Mouse (Mus musculus): ENCODE data around the gene Srprb. TPM values are rescaled to one million over a fixed set of nuclear protein-coding genes. Genes with fewer than 3 reads are reported as not detected.

Gene Srprb
- polyA plus RNA-seq, 1 experiment: 1.1 TPM

DNA sequence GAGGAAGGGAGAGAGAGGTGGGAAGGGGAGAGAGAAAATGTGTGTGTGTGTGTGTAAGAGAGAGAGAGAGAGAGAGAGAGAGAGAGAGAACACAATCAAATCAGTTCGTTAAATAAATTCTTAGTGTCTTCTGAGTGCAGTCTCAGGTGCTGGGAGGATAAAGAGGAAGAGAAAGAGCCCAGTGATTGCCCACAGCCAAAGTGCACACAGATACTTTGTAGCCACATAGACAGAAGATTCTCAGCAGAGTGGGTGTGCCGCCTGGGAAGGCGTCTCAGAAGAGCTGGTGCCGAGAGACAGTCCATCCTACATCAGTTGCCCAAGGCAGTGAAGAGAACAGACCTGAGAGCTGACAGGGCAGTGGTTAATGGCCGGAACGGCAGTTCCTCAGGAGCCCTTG is 12.3 kb upstream of the Srprb start:
- Histone ChIP-seq H3K9me3 (ENCODE audit: control insufficient read depth, low read length) (no peaks in the 10 kb centered on the region), H3K4me1 (ENCODE audit: control insufficient read depth) (no peaks in the 10 kb centered on the region), H3K36me3 (ENCODE audit: control insufficient read depth) (peaks cover 6% of the 10 kb centered on the region; the same call in 1 of the 2 replicates), H3K4me3 (replicated peaks) (no peak overlapping the region), H3K27me3 (ENCODE audit: control insufficient read depth) (peaks cover 2% of the 10 kb centered on the region)
- TF ChIP-seq TAL1 (IDR thresholded peaks at IDR 0.05; ENCODE audit: low read length): no peak
- TF ChIP-seq GATA1 (IDR thresholded peaks at IDR 0.05; ENCODE audit: low read length): no peak

DNA sequence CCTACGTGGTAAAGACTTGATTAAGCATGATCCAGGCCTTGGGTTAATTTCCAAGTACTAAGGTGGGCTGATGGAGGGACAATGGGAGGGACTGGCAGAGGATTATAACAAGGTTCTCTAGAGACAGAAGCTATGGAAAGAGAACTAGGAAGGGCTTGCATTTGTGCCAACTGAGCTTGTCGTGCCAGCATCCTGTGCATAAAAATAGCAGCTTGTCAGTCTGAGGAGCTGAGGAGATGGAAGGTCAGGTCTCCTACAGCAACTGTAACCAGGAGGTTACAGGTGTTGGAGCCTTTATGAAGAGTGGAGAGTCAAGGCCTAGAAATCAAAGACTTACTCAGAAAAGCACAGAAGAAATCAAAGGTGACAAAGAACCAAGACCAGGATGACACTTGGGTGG is 11.7 kb upstream of the Srprb start:
- Histone ChIP-seq H3K4me3 (replicated peaks) (no peak overlapping the region), H3K9me3 (ENCODE audit: control insufficient read depth, low read length) (no peaks in the 10 kb centered on the region), H3K36me3 (ENCODE audit: control insufficient read depth) (peaks cover 6% of the 10 kb centered on the region; the same call in 1 of the 2 replicates), H3K27me3 (ENCODE audit: control insufficient read depth) (peaks cover 2% of the 10 kb centered on the region), H3K4me1 (ENCODE audit: control insufficient read depth) (no peaks in the 10 kb centered on the region)
- TF ChIP-seq GATA1 (IDR thresholded peaks at IDR 0.05; ENCODE audit: low read length) (no peak), TAL1 (IDR thresholded peaks at IDR 0.05; ENCODE audit: low read length) (no peak)

DNA sequence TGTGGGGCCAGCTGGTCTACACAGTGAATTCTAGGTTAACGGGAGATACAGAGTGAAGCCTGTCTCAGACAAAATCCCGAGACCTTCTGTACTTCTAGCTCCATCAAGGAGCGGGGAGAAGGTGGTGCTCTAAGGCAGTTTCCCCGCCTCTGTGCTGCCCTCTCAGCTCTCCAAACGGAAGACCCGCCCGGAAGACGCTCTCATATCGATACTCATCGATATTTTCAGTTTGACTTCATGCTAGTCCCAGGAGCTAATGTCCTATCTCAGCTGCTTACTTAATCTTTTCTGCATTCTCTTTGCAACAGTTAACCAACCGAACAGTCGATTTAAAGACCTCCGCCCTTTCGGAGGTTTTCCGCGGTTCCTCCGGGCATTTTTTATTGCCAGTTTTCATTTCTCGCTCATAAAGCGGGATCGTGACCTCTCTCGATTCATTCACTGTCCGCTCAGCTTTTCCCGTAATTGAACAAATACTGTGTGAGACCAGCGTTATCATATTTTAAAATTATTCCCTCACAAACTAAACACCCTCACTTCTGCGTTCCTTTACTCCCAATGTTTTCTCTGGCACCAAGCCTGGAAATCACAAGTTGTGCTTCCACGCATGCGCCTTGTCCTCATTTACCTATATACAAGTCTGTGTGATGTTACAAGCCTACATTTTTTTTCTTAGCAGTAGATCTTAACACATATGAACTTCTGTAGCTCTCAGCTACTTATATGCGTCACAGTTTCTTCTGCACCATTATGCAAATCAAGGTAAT is 10.9 kb upstream of the Srprb start:
- no peak for TF ChIP-seq GATA1 (IDR thresholded peaks at IDR 0.05; ENCODE audit: low read length)
- TF ChIP-seq TAL1 (IDR thresholded peaks at IDR 0.05; ENCODE audit: low read length): no peak
- H3K36me3 ChIP-seq (ENCODE audit: control insufficient read depth): peaks cover 6% of the 10 kb centered on the region; the same call in 1 of the 2 replicates
- peak overlapping the region; percentile 19 for H3K4me3 ChIP-seq (replicated peaks)
- peaks cover 2% of the 10 kb centered on the region for H3K27me3 ChIP-seq (ENCODE audit: control insufficient read depth)
- H3K9me3 ChIP-seq (ENCODE audit: control insufficient read depth, low read length): no peaks in the 10 kb centered on the region
- peaks cover 3% of the 10 kb centered on the region for H3K4me1 ChIP-seq (ENCODE audit: control insufficient read depth)

DNA sequence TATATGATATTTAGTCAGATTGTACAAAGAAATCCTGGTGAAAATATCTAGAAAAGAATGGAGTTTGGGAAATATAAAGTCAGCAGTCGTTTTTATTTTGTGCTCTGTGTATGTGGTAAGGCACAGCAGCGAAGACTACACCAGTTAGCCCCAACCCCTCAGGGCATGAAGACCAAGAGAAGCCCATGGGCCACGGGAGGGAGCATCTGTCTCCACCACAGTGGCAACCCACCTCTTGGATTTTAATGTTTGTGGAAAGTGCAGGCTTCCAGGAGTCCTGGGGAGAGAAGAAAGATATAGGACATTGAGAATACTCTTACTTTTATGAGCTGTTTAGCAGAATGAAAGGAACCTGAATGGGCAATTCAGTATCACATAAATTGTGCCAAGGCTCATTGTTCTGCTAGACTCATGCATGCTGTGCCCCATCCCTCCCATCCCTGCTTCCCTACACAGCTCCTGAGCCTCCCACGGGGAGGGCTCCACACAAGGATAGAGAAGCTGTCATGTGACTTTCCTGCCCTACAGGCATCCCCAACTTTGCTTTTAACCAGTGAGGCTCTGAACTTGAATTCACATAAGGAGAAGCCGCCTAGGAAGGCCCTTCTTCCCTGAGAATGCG is 7.0 kb upstream of the Srprb start:
- H3K4me1 ChIP-seq (ENCODE audit: control insufficient read depth): peaks cover 22% of the 10 kb centered on the region
- peaks cover 4% of the 10 kb centered on the region for H3K9me3 ChIP-seq (ENCODE audit: control insufficient read depth, low read length)
- H3K27me3 ChIP-seq (ENCODE audit: control insufficient read depth): peaks cover 2% of the 10 kb centered on the region
- TF ChIP-seq TAL1 (IDR thresholded peaks at IDR 0.05; ENCODE audit: low read length) (no peak), GATA1 (IDR thresholded peaks at IDR 0.05; ENCODE audit: low read length) (no peak)
- H3K4me3 ChIP-seq (replicated peaks): no peak overlapping the region
- H3K36me3 ChIP-seq (ENCODE audit: control insufficient read depth): no peaks in the 10 kb centered on the region; the same call in 1 of the 2 replicates

DNA sequence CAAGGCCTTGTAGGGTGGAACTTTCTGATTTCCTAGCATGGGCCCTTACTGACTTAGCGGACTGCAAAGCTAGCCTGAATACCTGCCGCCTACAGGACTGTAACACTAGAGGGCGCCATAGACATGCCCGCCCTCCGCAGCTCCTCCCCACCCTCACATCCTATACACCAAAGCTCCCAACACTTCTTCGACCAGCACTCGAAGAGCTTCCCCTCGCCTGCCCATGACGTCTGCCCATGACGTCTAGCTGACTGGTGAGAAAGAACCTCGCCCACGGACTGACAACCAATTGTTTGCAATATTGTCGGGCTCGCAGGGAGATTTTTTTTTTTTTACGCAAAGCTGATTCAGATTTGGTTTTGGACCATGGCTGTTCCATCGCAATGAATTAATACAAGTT is 5.9 kb upstream of the Srprb start:
- no peak for TF ChIP-seq GATA1 (IDR thresholded peaks at IDR 0.05; ENCODE audit: low read length)
- TF ChIP-seq TAL1 (IDR thresholded peaks at IDR 0.05; ENCODE audit: low read length): no peak
- no peak overlapping the region for H3K4me3 ChIP-seq (replicated peaks)
- H3K36me3 ChIP-seq (ENCODE audit: control insufficient read depth): no peaks in the 10 kb centered on the region; the same call in 1 of the 2 replicates
- peaks cover 22% of the 10 kb centered on the region for H3K4me1 ChIP-seq (ENCODE audit: control insufficient read depth)
- H3K27me3 ChIP-seq (ENCODE audit: control insufficient read depth): peaks cover 2% of the 10 kb centered on the region
- peaks cover 4% of the 10 kb centered on the region for H3K9me3 ChIP-seq (ENCODE audit: control insufficient read depth, low read length)

DNA sequence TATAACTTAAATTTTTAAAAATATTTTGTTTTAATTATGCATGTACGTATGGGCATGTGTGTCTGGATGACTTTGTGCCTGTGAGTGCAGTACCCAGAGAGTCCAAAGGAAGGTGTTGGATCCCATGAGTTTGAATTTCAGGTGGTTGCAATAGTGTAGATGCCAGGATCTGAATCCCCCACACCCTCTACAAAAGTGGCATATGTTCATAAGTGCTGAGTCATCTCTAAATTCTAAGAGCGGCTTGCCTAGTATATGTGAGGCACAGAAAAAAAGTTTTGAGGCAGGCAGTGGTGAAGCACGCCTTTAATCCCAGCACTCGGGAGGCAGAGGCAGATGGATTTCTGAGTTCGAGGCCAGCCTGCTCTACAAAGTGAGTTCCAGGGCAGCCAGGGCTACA is 3.8 kb upstream of the Srprb start:
- Histone ChIP-seq H3K4me1 (ENCODE audit: control insufficient read depth) (peaks cover 33% of the 10 kb centered on the region), H3K36me3 (ENCODE audit: control insufficient read depth) (no peaks in the 10 kb centered on the region; the same call in 1 of the 2 replicates), H3K27me3 (ENCODE audit: control insufficient read depth) (no peaks in the 10 kb centered on the region), H3K4me3 (replicated peaks) (no peak overlapping the region), H3K9me3 (ENCODE audit: control insufficient read depth, low read length) (peaks cover 4% of the 10 kb centered on the region)
- no peak for TF ChIP-seq TAL1 (IDR thresholded peaks at IDR 0.05; ENCODE audit: low read length)
- TF ChIP-seq GATA1 (IDR thresholded peaks at IDR 0.05; ENCODE audit: low read length): no peak

DNA sequence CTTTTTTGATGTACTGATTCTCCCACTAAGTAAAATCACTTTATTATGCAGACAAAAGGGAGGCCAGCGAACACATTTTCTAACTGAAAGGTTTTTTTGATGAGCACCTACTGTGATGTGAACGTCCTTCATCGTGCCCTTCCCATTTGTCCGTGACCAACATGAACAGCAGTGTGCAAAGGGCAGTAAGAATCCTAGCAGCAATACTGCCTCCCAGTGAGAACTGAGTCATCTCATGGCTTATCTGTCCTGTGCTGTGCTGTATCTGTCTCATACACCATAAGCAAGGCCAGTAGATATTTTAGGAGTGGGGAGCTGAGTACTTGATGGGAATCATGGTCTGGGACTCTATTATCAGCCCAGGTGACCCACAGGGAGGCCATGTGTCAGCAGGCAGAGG is 13.5 kb downstream of the Srprb start:
- Histone ChIP-seq H3K27me3 (ENCODE audit: control insufficient read depth) (no peaks in the 10 kb centered on the region), H3K36me3 (ENCODE audit: control insufficient read depth) (peaks cover 55% of the 10 kb centered on the region), H3K4me1 (ENCODE audit: control insufficient read depth) (no peaks in the 10 kb centered on the region), H3K9me3 (ENCODE audit: control insufficient read depth, low read length) (no peaks in the 10 kb centered on the region), H3K4me3 (replicated peaks) (no peak overlapping the region)
- TF ChIP-seq GATA1 (IDR thresholded peaks at IDR 0.05; ENCODE audit: low read length) (no peak), TAL1 (IDR thresholded peaks at IDR 0.05; ENCODE audit: low read length) (no peak)

DNA sequence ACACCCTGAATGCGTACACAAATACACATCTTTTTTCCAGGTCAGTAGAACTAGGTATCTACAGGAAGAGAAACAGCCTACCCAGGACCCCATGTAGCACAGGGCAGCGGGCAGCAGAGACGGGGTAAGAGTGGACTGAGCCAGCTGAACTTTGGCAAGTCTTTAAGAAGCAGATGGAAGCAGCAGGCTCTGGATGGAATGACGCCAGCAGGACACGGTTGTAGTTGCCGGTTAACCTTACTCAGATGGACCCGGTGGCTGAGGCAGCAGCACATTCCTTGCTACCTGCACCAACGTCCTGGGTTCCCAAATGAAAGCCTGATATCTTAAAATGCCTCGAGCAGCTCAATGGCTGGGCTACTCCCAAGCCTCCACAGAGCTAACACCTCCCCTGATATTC is 15.2 kb downstream of the Srprb start:
- Histone ChIP-seq H3K27me3 (ENCODE audit: control insufficient read depth) (no peaks in the 10 kb centered on the region), H3K4me1 (ENCODE audit: control insufficient read depth) (no peaks in the 10 kb centered on the region; the same call in 1 of the 2 replicates), H3K4me3 (replicated peaks) (no peak overlapping the region), H3K9me3 (ENCODE audit: control insufficient read depth, low read length) (no peaks in the 10 kb centered on the region), H3K36me3 (ENCODE audit: control insufficient read depth) (peaks cover 41% of the 10 kb centered on the region)
- TF ChIP-seq TAL1 (IDR thresholded peaks at IDR 0.05; ENCODE audit: low read length): no peak
- no peak for TF ChIP-seq GATA1 (IDR thresholded peaks at IDR 0.05; ENCODE audit: low read length)

DNA sequence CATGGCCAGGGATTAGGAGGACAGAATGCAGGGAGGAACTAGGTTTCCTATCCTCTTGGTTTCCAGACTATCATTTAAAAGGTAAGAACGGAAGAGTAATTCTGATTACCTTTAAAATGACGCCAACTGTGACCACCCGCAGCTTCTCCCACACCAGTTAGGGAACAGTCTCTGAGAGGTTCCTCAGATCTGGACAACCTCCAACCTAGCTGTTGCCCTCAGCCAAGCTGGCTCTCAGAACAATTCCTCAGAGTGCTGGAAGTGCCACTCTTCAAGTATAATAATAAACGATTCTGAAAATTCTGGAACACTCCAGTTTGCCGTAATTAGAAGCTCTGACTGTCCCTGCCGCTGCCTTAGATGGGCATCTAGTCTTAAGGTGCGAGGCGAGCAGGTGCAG is 16.0 kb downstream of the Srprb start:
- H3K36me3 ChIP-seq (ENCODE audit: control insufficient read depth): peaks cover 34% of the 10 kb centered on the region
- H3K27me3 ChIP-seq (ENCODE audit: control insufficient read depth): no peaks in the 10 kb centered on the region
- peaks cover 3% of the 10 kb centered on the region for H3K4me1 ChIP-seq (ENCODE audit: control insufficient read depth)
- TF ChIP-seq GATA1 (IDR thresholded peaks at IDR 0.05; ENCODE audit: low read length): no peak
- no peak for TF ChIP-seq TAL1 (IDR thresholded peaks at IDR 0.05; ENCODE audit: low read length)
- H3K4me3 ChIP-seq (replicated peaks): no peak overlapping the region
- no peaks in the 10 kb centered on the region for H3K9me3 ChIP-seq (ENCODE audit: control insufficient read depth, low read length)
